Mouse (Mus musculus): Measurements from ENCODE around the gene Mad2l1bp. TPM values are rescaled to one million over a fixed set of nuclear protein-coding genes. Genes with fewer than 3 reads are reported as not detected.

Gene Mad2l1bp
- total and polyA plus RNA-seq, 3 experiments: 9.7 to 19.3 (median 16.3) TPM

GRCm38 (mm10) chr17:46123953-46124700 lies 29.2 kb downstream of the Mad2l1bp start:
- dilution Hi-C loops (cut with MboI; ENCODE audit: extremely low pct_ligation_motif_present, extremely low pct_unique_long_range_greater_than_20kb, low sequenced_read_pairs) (no loop called here), in situ Hi-C loops (cut with MboI; ENCODE audit: low pct_ligation_motif_present, low pct_unique_long_range_greater_than_20kb, low sequenced_read_pairs) (no loop called here)
- no peaks in the 10 kb centered on the region for H3K79me2 ChIP-seq (replicated peaks; ENCODE audit: control insufficient read depth, extremely low read depth, insufficient read depth, poor library complexity, severe bottlenecking)
- no peak overlapping the region for H3K9ac ChIP-seq (ENCODE audit: insufficient read depth, low read depth)
- no peak for TF ChIP-seq CTCF (conservative IDR thresholded peaks at IDR 0.05 in 1 of 2, IDR thresholded peaks at IDR 0.05 in 1 of 2; ENCODE audit: low read depth in 2 of 2, low read length in 2 of 2)
- TF ChIP-seq ZC3H11A (IDR thresholded peaks at IDR 0.05; ENCODE audit: low read depth, low read length): no peak
- TF ChIP-seq E2F4 (IDR thresholded peaks at IDR 0.05; ENCODE audit: insufficient replicate concordance, low read depth, low read length): no peak
- no peak for TF ChIP-seq HCFC1 (IDR thresholded peaks at IDR 0.05; ENCODE audit: low read depth, low read length)
- TF ChIP-seq ZKSCAN1 (IDR thresholded peaks at IDR 0.05; ENCODE audit: borderline replicate concordance, low read depth, low read length): no peak
- no peak for TF ChIP-seq TBP (conservative IDR thresholded peaks at IDR 0.05; ENCODE audit: low read depth, low read length)
- TF ChIP-seq GABPA (IDR thresholded peaks at IDR 0.05; ENCODE audit: insufficient replicate concordance, low read depth, low read length): no peak
- TF ChIP-seq MAZ (IDR thresholded peaks at IDR 0.05; ENCODE audit: low read depth, low read length): no peak
- H3K4me2 ChIP-seq (ENCODE audit: insufficient read depth, low read depth, poor library complexity, severe bottlenecking): no peak overlapping the region
- no peaks in the 10 kb centered on the region for H3K9me3 ChIP-seq (replicated peaks; ENCODE audit: low read length)
- H3K27me3 ChIP-seq (replicated peaks): no peaks in the 10 kb centered on the region
- H3K4me1 ChIP-seq (ENCODE audit: control insufficient read depth in 1 of 2, insufficient read depth in 2 of 2): no peaks in the 10 kb centered on the region
- H3K4me3 ChIP-seq (replicated peaks in 1 of 3; ENCODE audit: low read depth in 2 of 3, low read length in 2 of 3, poor library complexity in 1 of 3): no peak overlapping the region
- no peak for DNase-seq (ENCODE audit: extremely low read depth)
- no peak overlapping the region for H3K27ac ChIP-seq (ENCODE audit: insufficient read depth, low read depth)
- H3K36me3 ChIP-seq (replicated peaks in 1 of 2; ENCODE audit: control insufficient read depth in 1 of 2, insufficient read depth in 1 of 2, low read length in 1 of 2): peaks cover 86 to 89% of the 10 kb centered on the region in 2 experiments

GRCm38 (mm10) chr17:46123285-46123684 lies 30.1 kb downstream of the Mad2l1bp start:
- DNase-seq (ENCODE audit: extremely low read depth): no peak
- Histone ChIP-seq H3K27me3 (replicated peaks) (no peaks in the 10 kb centered on the region), H3K9me3 (replicated peaks; ENCODE audit: low read length) (no peaks in the 10 kb centered on the region), H3K4me1 (ENCODE audit: control insufficient read depth in 1 of 2, insufficient read depth in 2 of 2) (no peaks in the 10 kb centered on the region), H3K9ac (ENCODE audit: insufficient read depth, low read depth) (no peak overlapping the region), H3K79me2 (replicated peaks; ENCODE audit: control insufficient read depth, extremely low read depth, insufficient read depth, poor library complexity, severe bottlenecking) (no peaks in the 10 kb centered on the region), H3K27ac (ENCODE audit: insufficient read depth, low read depth) (no peak overlapping the region), H3K4me3 (replicated peaks in 1 of 3; ENCODE audit: low read depth in 2 of 3, low read length in 2 of 3, poor library complexity in 1 of 3) (no peak overlapping the region), H3K4me2 (ENCODE audit: insufficient read depth, low read depth, poor library complexity, severe bottlenecking) (no peak overlapping the region), H3K36me3 (replicated peaks in 1 of 2; ENCODE audit: control insufficient read depth in 1 of 2, insufficient read depth in 1 of 2, low read length in 1 of 2) (peaks cover 83 to 89% of the 10 kb centered on the region in 2 experiments)
- dilution Hi-C loops (cut with MboI; ENCODE audit: extremely low pct_ligation_motif_present, extremely low pct_unique_long_range_greater_than_20kb, low sequenced_read_pairs): no loop called here
- no peak for TF ChIP-seq CHD2 (IDR thresholded peaks at IDR 0.05; ENCODE audit: low read length)
- TF ChIP-seq ZMIZ1 (IDR thresholded peaks at IDR 0.05; ENCODE audit: low read depth, low read length): no peak
- no peak for TF ChIP-seq RAD21 (IDR thresholded peaks at IDR 0.05; ENCODE audit: low read depth, low read length)
- TF ChIP-seq ZC3H11A (IDR thresholded peaks at IDR 0.05; ENCODE audit: low read depth, low read length): no peak
- no peak for TF ChIP-seq HCFC1 (IDR thresholded peaks at IDR 0.05; ENCODE audit: low read depth, low read length)
- TF ChIP-seq MXI1 (IDR thresholded peaks at IDR 0.05; ENCODE audit: low read depth, low read length): no peak
- no peak for TF ChIP-seq CTCF (conservative IDR thresholded peaks at IDR 0.05 in 1 of 2, IDR thresholded peaks at IDR 0.05 in 1 of 2; ENCODE audit: low read depth in 2 of 2, low read length in 2 of 2)
- TF ChIP-seq ELF1 (IDR thresholded peaks at IDR 0.05; ENCODE audit: low read depth, low read length): no peak
- TF ChIP-seq E2F4 (IDR thresholded peaks at IDR 0.05; ENCODE audit: insufficient replicate concordance, low read depth, low read length): no peak
- no peak for TF ChIP-seq ETS1 (conservative IDR thresholded peaks at IDR 0.05; ENCODE audit: low read depth, low read length)
- no peak for TF ChIP-seq UBTF (IDR thresholded peaks at IDR 0.05; ENCODE audit: low read depth, low read length)
- no peak for TF ChIP-seq NRF1 (IDR thresholded peaks at IDR 0.05; ENCODE audit: low read depth, low read length)
- TF ChIP-seq CHD1 (IDR thresholded peaks at IDR 0.05; ENCODE audit: low read depth, low read length): no peak
- TF ChIP-seq MAFK (IDR thresholded peaks at IDR 0.05; ENCODE audit: insufficient replicate concordance, low read length): no peak
- no peak for TF ChIP-seq MAZ (IDR thresholded peaks at IDR 0.05; ENCODE audit: low read depth, low read length)
- no peak for TF ChIP-seq ZKSCAN1 (IDR thresholded peaks at IDR 0.05; ENCODE audit: borderline replicate concordance, low read depth, low read length)
- no peak for TF ChIP-seq MAX (IDR thresholded peaks at IDR 0.05; ENCODE audit: low read length)
- TF ChIP-seq TCF12 (IDR thresholded peaks at IDR 0.05; ENCODE audit: low read depth, low read length): no peak
- no peak for TF ChIP-seq MEF2A (IDR thresholded peaks at IDR 0.05; ENCODE audit: borderline replicate concordance, low read depth, low read length)
- no peak for TF ChIP-seq EP300 (IDR thresholded peaks at IDR 0.05; ENCODE audit: low read length)
- in situ Hi-C loops (cut with MboI; ENCODE audit: low pct_ligation_motif_present, low pct_unique_long_range_greater_than_20kb, low sequenced_read_pairs): no loop called here

Data from CH12.LX (cell line).